Mouse (Mus musculus) heart, postnatal 14 days (tissue): ENCODE data around the gene Nkx1-1. TPM values are rescaled to one million over a fixed set of nuclear protein-coding genes. Genes with fewer than 3 reads are reported as not detected.

Experiments
- DNase-seq, 2 experiments: peaks; one replicate each; pipeline ENCODE4 v3.0.0; 2021 to 2022
- intact Hi-C: fragments of 180-260 bp; cut with DNase I; formaldehyde crosslinking; loops from one replicate; pipeline ENCODE4 v1.15.1; 2025
- long read RNA-seq, 2 experiments: library from polyadenylated mRNA; stranded (forward); transcript quantifications; one replicate each; pipeline ENCODE4 v2.0.0; 2021
- total RNA-seq, 2 experiments: library from RNA; stranded (reverse); gene quantifications; 2 replicates each; pipeline ENCODE4 v1.2.3; 2021

Nkx1-1 gene
- not detected for total RNA-seq
- long read RNA-seq, experiment 1: 0 reads
- long read RNA-seq, experiment 2: 0 reads

- DNase-seq: no peak
- intact Hi-C loops: no loop called here
Measured at GRCm38 (mm10) chr5:33433201-33434138, at the start of gene Nkx1-1. Nkx1-1 (minus strand) TSS chr5:33433976.

DNA sequence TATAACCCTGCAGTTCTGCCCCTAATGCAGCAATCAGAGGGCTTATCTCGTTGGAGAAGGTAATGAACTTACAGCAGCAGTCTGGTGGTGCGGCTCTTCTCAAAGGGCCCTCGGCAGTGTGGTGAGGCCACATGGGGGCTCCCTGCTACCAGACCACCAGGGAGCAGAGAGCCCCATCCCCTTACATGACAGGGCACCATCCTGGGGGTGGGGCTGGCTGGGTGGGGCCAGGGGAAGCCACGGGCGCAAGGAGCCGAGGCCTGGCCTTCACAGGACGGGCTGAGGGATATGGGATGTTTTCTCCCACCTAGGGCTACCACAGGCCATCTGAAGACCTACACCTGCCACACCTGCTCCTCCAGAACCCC, 47.5 kb upstream of the Nkx1-1 start:
- DNase-seq: no peak
- intact Hi-C loops: no loop called here

GRCm38 (mm10) chr5:33480582-33481317, 47.0 kb upstream of the Nkx1-1 start:
- intact Hi-C loops: no loop called here
- no peak for DNase-seq

DNA sequence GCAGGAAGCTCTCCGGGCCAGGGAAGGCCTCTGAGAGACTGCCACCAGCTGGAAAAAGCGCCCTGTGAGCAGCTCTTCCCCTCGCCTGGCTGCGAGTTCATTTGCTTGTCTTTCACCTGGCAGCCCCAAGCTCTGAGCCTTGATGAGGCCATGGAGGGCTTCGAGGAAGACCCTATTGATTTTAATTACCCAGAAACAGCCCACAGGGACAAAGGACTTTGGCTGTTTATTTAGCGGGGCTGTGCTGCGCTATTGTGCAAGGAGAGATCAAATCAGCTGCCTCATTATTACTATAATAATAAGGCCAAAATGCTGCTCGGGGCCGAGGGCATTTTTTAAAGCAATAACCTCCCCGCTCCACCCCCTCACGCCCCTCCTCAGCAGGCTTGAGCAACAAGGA, 31.7 kb upstream of the Nkx1-1 start:
- DNase-seq: no peak
- intact Hi-C loops: no loop called here

- DNase-seq: no peak
- intact Hi-C loops: no loop called here
Measured at GRCm38 (mm10) chr5:33464390-33464789, 30.6 kb upstream of the Nkx1-1 start.

DNA sequence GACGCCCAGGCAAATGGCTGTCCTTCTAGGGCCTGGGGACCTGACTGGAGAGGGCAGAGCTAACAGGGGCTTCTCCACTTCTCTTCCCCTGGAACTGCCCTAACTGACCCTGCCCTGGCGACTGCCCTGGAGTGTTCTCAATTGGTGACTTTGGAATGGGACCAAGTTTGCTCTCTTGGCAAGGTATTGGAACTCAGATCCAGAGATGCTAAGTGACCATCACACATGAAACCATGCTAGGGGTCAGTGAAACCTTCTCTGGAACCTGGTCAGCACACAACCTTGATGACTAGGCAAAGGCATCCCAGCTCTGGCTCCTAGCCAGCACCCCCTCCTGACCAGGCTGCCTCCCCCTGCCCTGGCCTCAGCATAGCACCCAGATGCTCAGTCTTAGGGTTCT, 25.3 kb upstream of the Nkx1-1 start:
- intact Hi-C loops: no loop called here
- DNase-seq: no peak

- DNase-seq: no peak
- intact Hi-C loops: no loop called here
Measured at GRCm38 (mm10) chr5:33458132-33458622, 24.4 kb upstream of the Nkx1-1 start.

GRCm38 (mm10) chr5:33455737-33456136, 22.0 kb upstream of the Nkx1-1 start:
- intact Hi-C loops: no loop called here
- DNase-seq: no peak

DNA sequence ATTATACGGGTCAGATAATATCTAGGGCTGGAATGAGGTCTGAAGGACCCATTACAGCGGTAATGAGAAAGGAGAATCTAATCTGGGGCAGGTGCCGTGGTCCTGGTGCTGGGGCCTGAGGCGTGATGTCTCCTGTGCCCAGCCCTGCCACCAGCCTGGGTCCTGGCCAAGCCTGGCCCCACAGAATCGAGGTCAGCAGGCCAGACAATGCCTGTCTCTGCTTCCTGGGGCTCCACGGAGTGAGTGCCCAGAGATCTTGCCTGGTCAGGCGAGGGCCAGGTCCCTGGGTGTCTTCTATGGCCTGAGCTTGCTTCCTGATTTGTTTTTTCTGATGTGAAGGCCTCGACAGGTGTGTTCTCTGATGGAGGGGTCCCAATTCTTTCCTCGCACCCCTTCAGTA, 10.0 kb upstream of the Nkx1-1 start:
- intact Hi-C loops: loop anchor here (1.0 to 5.0 kb wide), 2 partner anchors 50 to 54 kb away; no protein-coding TSS in a partner anchor
- no peak for DNase-seq

- intact Hi-C loops: loop anchor here (1.0 to 5.0 kb wide), 2 partner anchors 50 to 54 kb away; no protein-coding TSS in a partner anchor
- peak; percentile 50 to 68 for DNase-seq
Measured at GRCm38 (mm10) chr5:33442927-33443710, 9.3 kb upstream of the Nkx1-1 start.

- peak; percentile 95 to 97 for DNase-seq
- intact Hi-C loops: no loop called here
Measured at GRCm38 (mm10) chr5:33438214-33438613, 4.4 kb upstream of the Nkx1-1 start.

DNA sequence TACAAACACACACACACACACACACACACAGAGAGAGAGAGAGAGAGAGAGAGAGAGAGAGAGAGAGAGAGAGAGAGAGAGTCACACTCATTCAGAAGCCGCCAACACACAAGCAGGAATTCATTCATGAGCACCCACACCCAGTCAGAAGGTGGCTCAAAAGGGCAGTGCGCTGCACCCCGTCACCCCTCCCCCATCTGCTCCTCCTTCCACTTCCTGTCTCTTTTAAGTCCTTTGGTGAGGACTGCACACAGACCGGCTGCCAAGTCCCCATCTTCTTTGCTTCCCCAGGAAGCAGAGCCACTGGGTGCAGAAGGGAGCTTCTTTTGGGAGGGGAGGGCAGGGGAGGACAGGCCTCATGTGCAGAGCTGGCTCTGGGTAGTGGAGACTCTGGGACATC, 2.2 kb upstream of the Nkx1-1 start:
- no peak for DNase-seq
- intact Hi-C loops: no loop called here

DNA sequence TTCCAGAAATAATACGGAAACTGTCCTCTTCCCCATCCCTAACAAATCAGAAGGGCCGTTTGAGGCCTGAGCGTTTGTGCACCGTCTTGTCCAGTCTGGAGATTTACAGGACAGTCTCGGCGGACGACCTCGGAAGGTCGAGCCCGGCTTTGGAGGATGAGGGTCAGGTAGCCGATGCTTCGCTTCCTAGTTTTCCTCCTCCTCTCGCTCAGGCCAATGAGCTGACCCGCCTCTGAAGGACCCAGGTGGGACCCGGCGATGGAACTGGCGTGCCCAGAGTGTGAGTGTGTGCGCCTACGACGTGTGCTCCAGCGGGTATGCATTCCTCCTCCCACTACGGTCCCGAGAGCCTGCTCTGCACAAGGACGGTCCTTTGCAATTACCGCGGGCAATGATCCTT, 1.4 kb upstream of the Nkx1-1 start:
- intact Hi-C loops: no loop called here
- no peak for DNase-seq

DNA sequence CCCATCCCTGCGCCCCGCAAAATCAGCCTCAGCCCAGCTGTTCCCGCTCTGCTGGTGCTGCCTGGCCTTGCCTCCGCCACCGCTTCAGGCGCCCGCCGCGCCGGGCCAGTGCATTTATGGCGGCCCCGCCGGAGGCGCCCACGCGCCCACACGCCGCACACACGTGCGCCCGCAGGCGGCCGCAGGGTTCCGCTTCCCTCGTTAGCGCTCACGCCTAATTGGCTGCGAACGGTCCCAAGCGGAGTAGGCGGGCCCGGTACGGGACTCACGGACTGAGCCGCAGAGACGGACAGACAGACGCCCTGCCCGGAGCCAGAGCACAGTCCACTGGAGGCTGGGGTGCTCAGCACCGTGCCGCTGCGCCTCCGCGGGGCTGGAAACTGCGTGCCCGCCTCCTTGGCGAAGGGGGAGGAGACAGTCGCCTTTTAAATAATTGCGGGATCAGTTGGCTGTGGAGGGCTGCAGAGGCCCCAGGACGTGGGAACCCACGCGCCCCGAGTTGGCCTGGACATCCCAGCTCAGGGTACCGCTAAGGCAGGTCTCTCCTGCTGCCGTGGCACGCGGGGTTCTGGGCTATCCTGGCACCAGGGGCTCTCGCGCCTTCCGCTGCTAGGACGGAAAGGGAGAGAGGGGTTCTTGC, 485 bp upstream of the Nkx1-1 start:
- intact Hi-C loops: no loop called here
- no peak for DNase-seq

DNA sequence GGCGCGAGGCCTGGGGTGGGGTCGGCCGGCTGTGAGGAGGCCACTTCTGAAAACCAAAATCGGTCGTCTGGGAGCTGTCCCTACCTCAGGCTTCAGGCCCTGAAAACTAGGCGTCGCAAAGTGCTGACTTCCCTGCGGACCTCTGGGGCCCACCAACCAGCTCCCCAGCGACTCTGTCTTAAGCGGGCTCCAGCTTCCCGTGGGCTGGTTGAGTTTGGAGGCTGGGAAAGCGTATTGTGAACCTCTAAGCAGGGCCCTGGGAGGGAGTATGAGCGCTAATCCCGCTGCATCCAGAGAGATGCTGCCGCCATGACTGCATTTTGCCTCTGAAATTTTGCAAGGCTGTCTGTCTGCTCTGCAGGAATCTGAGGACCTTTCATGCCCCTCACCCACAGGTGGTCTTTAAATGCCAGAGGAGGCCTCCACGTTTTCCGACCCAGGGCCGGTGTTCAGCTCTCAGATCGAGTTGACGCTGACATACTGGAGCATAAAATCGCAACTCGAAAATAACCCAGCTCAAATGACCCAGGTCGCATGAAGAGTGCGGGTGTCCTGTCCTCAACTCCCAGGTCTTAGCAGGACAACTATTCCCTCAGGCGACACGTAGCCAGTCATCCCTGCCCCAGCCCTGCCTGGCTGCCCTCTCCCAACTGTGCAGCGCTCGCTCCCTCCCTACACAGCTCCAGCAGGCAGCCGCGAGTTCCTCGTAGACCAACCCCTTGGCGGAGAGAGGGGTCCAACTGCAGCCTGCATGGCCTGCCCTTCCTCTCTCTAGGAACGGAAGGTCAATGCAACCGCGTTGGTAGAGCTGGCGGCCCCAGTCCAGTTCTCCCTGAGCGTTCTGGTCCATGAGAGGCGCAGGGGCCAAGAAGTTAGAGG, 1.5 kb downstream of the Nkx1-1 start:
- no peak for DNase-seq
- intact Hi-C loops: no loop called here

DNA sequence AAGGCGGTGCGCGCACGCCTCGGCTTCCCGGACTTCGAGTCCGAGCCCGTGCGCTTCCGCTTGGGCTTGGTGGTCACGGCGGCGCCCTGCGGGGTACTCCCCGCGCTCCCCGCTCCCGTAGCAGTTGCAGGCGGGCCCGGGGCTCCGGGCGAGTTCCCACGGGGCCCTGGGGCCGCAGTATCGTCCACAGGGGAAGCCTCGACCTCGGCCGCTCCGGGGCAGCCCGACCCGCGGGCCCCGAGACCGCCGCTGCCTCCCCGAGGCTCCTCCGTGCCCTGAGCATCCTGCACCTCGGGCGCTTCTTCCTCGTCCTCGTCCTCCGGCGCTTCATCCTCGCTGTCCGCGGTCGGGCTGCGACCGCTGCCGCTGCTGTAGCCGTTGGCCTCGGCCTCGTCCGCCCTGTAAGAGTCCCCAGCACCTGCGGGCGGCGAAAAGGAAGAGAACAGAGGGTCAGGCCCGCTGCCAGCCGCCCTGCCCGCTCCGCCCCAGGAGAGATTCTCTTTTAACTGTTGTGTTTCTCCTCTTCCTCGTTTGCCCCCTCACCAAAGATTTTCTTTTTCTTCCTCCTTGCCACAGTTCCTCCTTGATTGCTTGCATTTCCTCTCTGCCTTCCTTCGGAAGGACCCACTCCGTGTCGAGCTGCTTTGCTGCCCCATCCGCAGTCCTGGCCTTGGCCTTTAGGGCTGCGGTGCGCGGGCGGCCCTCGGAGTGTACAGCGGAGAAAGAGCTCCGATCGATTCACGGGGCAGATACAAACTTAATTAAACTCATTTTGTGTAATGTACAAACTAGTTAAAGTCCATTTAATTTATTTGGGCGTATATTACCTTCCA, 2.4 kb downstream of the Nkx1-1 start:
- DNase-seq: no peak
- intact Hi-C loops: no loop called here

- intact Hi-C loops: no loop called here
- DNase-seq: no peak
Measured at GRCm38 (mm10) chr5:33430511-33431172, 3.1 kb downstream of the Nkx1-1 start.

- intact Hi-C loops: no loop called here
- DNase-seq: no peak
Measured at GRCm38 (mm10) chr5:33430106-33430505, 3.7 kb downstream of the Nkx1-1 start.
